ENCODE assay signal across 9 mouse cellular contexts in the genomic region with DNA sequence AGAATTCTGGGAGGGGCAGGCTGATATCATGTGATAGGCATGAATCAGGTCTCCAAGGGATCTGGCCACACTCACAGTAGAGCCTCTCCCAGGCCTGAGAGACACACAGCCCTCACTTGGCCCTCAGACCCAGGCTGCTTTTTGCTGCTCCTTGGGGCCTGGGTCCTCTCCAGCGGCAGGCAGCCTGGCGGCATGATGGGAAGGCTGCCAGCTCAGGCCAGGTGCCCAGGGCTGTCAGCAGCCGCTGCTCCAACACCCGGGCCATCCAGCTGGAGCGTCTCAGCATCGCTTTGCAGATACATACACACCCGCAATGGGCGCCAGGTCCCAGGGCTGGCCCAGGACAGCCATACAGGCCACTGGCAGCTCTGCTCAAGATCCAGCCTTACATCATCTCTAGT. TPM values are rescaled to one million over a fixed set of nuclear protein-coding genes. Genes with fewer than 3 reads are reported as not detected.
DNase-seq lines count a peak whose midpoint lies in the region; ATAC-seq and TF ChIP-seq lines count a peak whose summit lies in the region.
"Had no signal": no experiment of that assay in that cellular context is flagged by ENCODE, and none has a peak within 500 bp of the region (broad histone marks: within the 10 kb centered on the region; RNA-seq: fewer than 3 reads in every experiment).

No protein-coding gene starts in this region.

- H3K27ac ChIP-seq in hindbrain, embryonic 13.5 days, result peak overlapping the region; percentile 37; the same call in 1 of the 2 replicates
- H3K27ac ChIP-seq in hindbrain, embryonic 12.5 days, result no peak overlapping the region
- H3K27ac ChIP-seq in cerebellum, adult 2 months (ENCODE audit: insufficient read depth, low read length), result no peak overlapping the region

- DNase-seq in MN1 (ENCODE audit: low spot score), result peak; percentile 84
- peak; percentile 53 to 67 for DNase-seq in gastrocnemius, postnatal 36 days
- DNase-seq in lung, adult 2 months, result peak; percentile 13
- DNase-seq in c-Kit-positive CD71-positive TER-119-positive erythroid progenitor cells, embryonic 14.5 days (ENCODE audit: low spot score), result no peak
- no peak for DNase-seq in cerebellum, adult 2 months
- no peak for DNase-seq in cerebellum, adult 11 months

- H3K9ac ChIP-seq in hindbrain, embryonic 13.5 days, result no peak overlapping the region
- no peak overlapping the region for H3K9ac ChIP-seq in hindbrain, embryonic 12.5 days

- intact Hi-C loops in gastrocnemius, postnatal 36 days (cut with DNase I), result loop anchor here (5.0 kb wide), 1 partner anchor 78 kb away; no protein-coding TSS in a partner anchor

- TF ChIP-seq POLR2A in lung, adult 2 months (IDR thresholded peaks at IDR 0.05; ENCODE audit: borderline replicate concordance, extremely low read depth, low read depth, low read length), result no peak
- TF ChIP-seq POLR2A in cerebellum, adult 2 months (IDR thresholded peaks at IDR 0.05; ENCODE audit: borderline replicate concordance, insufficient read depth, low read length), result no peak

- WGBS in hindbrain, embryonic 13.5 days, result 73% methylated on average over 8 of the region's 8 CpGs
- WGBS in hindbrain, embryonic 12.5 days, result 71% methylated on average over 8 of the region's 8 CpGs
- 60% methylated on average over 8 of the region's 8 CpGs for WGBS in lung, adult 2 months
- 67% methylated on average over 8 of the region's 8 CpGs for WGBS in cerebellum, adult 2 months

- peaks cover 19% of the 10 kb centered on the region; the same call in 1 of the 2 replicates for H3K27me3 ChIP-seq in hindbrain, embryonic 13.5 days
- H3K27me3 ChIP-seq in hindbrain, embryonic 12.5 days, result 0 out of 2 replicates have a peak, but pooled peaks cover 8% of the 10 kb centered on the region
- no peaks in the 10 kb centered on the region for H3K27me3 ChIP-seq in cerebellum, adult 2 months (ENCODE audit: control insufficient read depth, insufficient read depth, low read length)

- no peaks in the 10 kb centered on the region for H3K9me3 ChIP-seq in hindbrain, embryonic 13.5 days
- H3K9me3 ChIP-seq in hindbrain, embryonic 12.5 days (replicated peaks), result no peaks in the 10 kb centered on the region

- no peak overlapping the region for H3K4me2 ChIP-seq in hindbrain, embryonic 13.5 days
- no peak overlapping the region for H3K4me2 ChIP-seq in hindbrain, embryonic 12.5 days (replicated peaks)

- TF ChIP-seq CTCF in lung, adult 2 months (IDR thresholded peaks at IDR 0.05; ENCODE audit: insufficient read depth, low read length), result no peak
- TF ChIP-seq CTCF in cerebellum, adult 2 months (IDR thresholded peaks at IDR 0.05; ENCODE audit: borderline replicate concordance, insufficient read depth, low read depth, low read length), result no peak

- ATAC-seq in hindbrain, embryonic 13.5 days (ENCODE audit: low FRiP score), result no peak
- no peak for ATAC-seq in hindbrain, embryonic 12.5 days (ENCODE audit: low FRiP score)

- peaks cover 34% of the 10 kb centered on the region for H3K4me1 ChIP-seq in hindbrain, embryonic 13.5 days (replicated peaks)
- peaks cover 25% of the 10 kb centered on the region for H3K4me1 ChIP-seq in hindbrain, embryonic 12.5 days
- H3K4me1 ChIP-seq in lung, adult 2 months (ENCODE audit: control insufficient read depth, insufficient read depth, low read length), result no peaks in the 10 kb centered on the region
- H3K4me1 ChIP-seq in cerebellum, adult 2 months (ENCODE audit: control insufficient read depth, insufficient read depth, low read length), result peaks cover 9% of the 10 kb centered on the region; the same call in 1 of the 2 replicates

- H3K36me3 ChIP-seq in hindbrain, embryonic 13.5 days, result no peaks in the 10 kb centered on the region
- no peaks in the 10 kb centered on the region for H3K36me3 ChIP-seq in hindbrain, embryonic 12.5 days

- H3K4me3 ChIP-seq in hindbrain, embryonic 13.5 days, result no peak overlapping the region
- no peak overlapping the region for H3K4me3 ChIP-seq in hindbrain, embryonic 12.5 days
- H3K4me3 ChIP-seq in lung, adult 2 months (replicated peaks; ENCODE audit: extremely low read depth, low read depth, low read length), result no peak overlapping the region
- H3K4me3 ChIP-seq in cerebellum, adult 2 months (replicated peaks; ENCODE audit: insufficient read depth, low read depth, low read length), result no peak overlapping the region

RNA-seq across cellular contexts. Expression of a gene that starts 22.1 kb away (rescaled TPM):
- 2.5 and 2.9 TPM in 2 replicates for polyA plus RNA-seq in hindbrain, embryonic 13.5 days (2015; fragmentation: Nextera tagmentation; extraction: Ambion mirVana)
- 0.43 and 0.52 TPM in 2 replicates for polyA plus RNA-seq in hindbrain, embryonic 12.5 days (2016; fragmentation: Nextera tagmentation; extraction: Ambion mirVana)
- not detected for total RNA-seq in gastrocnemius, postnatal 36 days (2021)
- 0.03 and 0.04 TPM in 2 replicates for polyA plus RNA-seq in lung, adult 2 months (2012; rRNA removed)
- 19.7 and 24.3 TPM in 2 replicates for polyA plus RNA-seq in cerebellum, adult 2 months (2012; rRNA removed)
- total RNA-seq: ES-E14 had no signal

RNA-seq across cellular contexts. Expression of a gene that starts 41.1 kb away (rescaled TPM):
- 7.6 and 8.9 TPM in 2 replicates for polyA plus RNA-seq in hindbrain, embryonic 13.5 days (2015; fragmentation: Nextera tagmentation; extraction: Ambion mirVana)
- 6.1 and 9.0 TPM in 2 replicates for polyA plus RNA-seq in hindbrain, embryonic 12.5 days (2016; fragmentation: Nextera tagmentation; extraction: Ambion mirVana)
- 10 to 100 TPM in 1 of 2 experiments, 1 to 10 TPM in 1; 7.7 to 10.4 TPM for total RNA-seq in gastrocnemius, postnatal 36 days (2021)
- polyA plus RNA-seq in lung, adult 2 months (2012; rRNA removed), result 50.7 and 73.0 TPM in 2 replicates
- 3.8 and 4.1 TPM in 2 replicates for polyA plus RNA-seq in cerebellum, adult 2 months (2012; rRNA removed)

RNA-seq across cellular contexts. Expression of a gene that starts 44.8 kb away (rescaled TPM):
- 1.9 and 3.1 TPM in 2 replicates for polyA plus RNA-seq in hindbrain, embryonic 13.5 days (2015; fragmentation: Nextera tagmentation; extraction: Ambion mirVana)
- polyA plus RNA-seq in hindbrain, embryonic 12.5 days (2016; fragmentation: Nextera tagmentation; extraction: Ambion mirVana), result 1.7 and 2.3 TPM in 2 replicates
- total RNA-seq in gastrocnemius, postnatal 36 days (2021), result not detected
- polyA plus RNA-seq in lung, adult 2 months (2012; rRNA removed), result 0.17 and 0.18 TPM in 2 replicates
- 5.9 and 6.3 TPM in 2 replicates for polyA plus RNA-seq in cerebellum, adult 2 months (2012; rRNA removed)
- total RNA-seq: ES-E14 had no signal

RNA-seq across cellular contexts. Expression of a gene that starts 48.3 kb away (rescaled TPM):
- 0.56 and 1.1 TPM in 2 replicates for polyA plus RNA-seq in hindbrain, embryonic 13.5 days (2015; fragmentation: Nextera tagmentation; extraction: Ambion mirVana)
- polyA plus RNA-seq in hindbrain, embryonic 12.5 days (2016; fragmentation: Nextera tagmentation; extraction: Ambion mirVana), result 2.6 and 5.2 TPM in 2 replicates
- total RNA-seq in gastrocnemius, postnatal 36 days (2021), result 1 to 10 TPM; 2.0 to 5.7 TPM
- 0.19 and 0.32 TPM in 2 replicates for polyA plus RNA-seq in lung, adult 2 months (2012; rRNA removed)
- 0.22 and 0.43 TPM in 2 replicates for polyA plus RNA-seq in cerebellum, adult 2 months (2012; rRNA removed)
- total RNA-seq: ES-E14 had no signal

Comparison
In these comparisons a context has a peak if more than half of its experiments do, and no peak if none do; other contexts are left out.
1. DNase-seq: peak in MN1 (single experiment), gastrocnemius, postnatal 36 days (2 of 2) and lung, adult 2 months (single experiment); none in c-Kit-positive CD71-positive TER-119-positive erythroid progenitor cells, embryonic 14.5 days (single experiment), cerebellum, adult 2 months (0 of 2) and cerebellum, adult 11 months (single experiment).